In the genomic region with DNA sequence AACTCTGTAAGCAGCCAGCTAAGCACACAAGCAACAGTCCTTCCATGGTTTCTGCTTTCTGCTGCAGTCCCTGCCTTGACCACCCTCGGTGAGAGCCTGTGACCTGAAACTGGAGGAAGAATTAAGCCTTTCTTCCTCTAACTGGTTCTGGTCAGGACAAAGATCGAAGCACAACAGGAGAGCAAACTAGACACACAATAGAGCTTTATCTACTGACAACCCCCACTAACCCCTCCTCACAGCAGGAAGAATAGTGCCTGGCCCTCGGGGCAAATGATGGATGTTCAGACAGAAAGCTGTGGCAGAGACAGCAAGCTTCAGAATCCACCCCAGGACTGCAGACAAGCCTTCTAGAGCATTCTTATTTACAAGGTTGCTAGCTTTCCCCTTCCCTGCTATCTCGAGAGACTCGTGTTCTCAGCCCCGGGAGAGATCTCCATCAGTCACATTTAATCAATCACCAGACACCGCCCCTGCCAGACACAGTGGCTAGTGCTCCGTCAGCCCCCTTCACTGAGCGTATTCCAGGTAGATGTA, we compare ENCODE assay signal across 1 mouse cellular context.
TF ChIP-seq lines count a peak whose summit lies in the region.

No protein-coding gene starts in this region.

TF ChIP-seq in ES-E14, 5 proteins besides CTCF, POLR2A, EP300 and RAD21:
- TF ChIP-seq ZNF384 (IDR thresholded peaks at IDR 0.05; ENCODE audit: low read depth, low read length) (no peak), MAFK (IDR thresholded peaks at IDR 0.05; ENCODE audit: insufficient read depth, low read depth, low read length) (no peak), HCFC1 (IDR thresholded peaks at IDR 0.05; ENCODE audit: borderline replicate concordance, insufficient read depth, low read length) (no peak), CHD2 (IDR thresholded peaks at IDR 0.05; ENCODE audit: low read depth, low read length) (no peak; the same call in 1 of the 2 replicates), ZC3H11A (IDR thresholded peaks at IDR 0.05; ENCODE audit: borderline replicate concordance, low read depth, low read length) (no peak)
